Mouse (Mus musculus) induced T-regulatory cell, adult 2 months (primary cell): ENCODE results near the gene Gm20388.
A peak's percentile ranks its signal among the peaks of the same experiment; 100 is the strongest.

Source experiments
- DNase-seq: peaks from one replicate; pipeline ENCODE4 v3.0.0-alpha.2; 2012; ENCODE audit warnings: low read depth

The Gm20388 gene

DNA sequence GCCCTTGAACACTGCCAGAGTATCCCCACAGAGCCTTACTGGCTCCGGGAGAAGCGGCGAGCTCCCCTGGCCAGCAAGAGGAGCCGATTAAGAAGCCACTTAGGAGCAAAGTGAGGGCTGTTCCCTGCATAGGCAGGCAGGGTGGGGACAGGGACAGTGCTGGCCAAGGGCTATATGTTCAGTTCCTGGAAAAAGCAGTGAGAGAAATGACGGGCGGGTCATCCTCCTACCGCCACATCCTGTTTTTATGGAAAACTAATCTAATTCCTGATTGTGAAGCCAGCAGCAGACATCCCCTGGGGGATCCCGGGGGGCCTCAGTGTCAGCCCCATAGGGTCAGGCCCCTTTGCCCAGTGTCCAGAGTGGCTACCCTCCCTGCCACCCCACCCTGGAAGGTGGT lies 2620.7 kb downstream of the Gm20388 start:
- no peak for DNase-seq

- DNase-seq = no peak
Measured at GRCm38 (mm10) chr8:122537033-122537432, 2626.4 kb downstream of the Gm20388 start.

DNA sequence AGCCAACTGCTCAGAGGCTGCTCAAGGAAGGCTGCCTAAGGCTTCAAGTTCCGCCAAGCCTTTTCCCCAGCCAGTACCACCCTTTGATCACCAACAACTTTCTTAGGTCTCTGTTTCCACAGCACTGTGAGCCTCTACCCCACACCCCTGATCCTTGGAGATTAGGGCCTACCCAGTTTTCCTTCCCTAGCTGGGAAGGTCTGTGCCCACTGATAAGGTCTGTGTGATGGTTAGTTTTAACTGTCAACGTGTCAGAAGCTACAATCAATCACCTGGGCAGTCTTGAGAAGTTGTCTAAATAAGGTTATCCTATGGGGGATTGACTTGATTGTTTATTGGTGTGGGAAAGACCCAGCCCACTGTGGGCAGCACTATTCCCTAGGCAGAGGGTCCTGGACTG lies 2627.2 kb downstream of the Gm20388 start:
- no peak for DNase-seq

GRCm38 (mm10) chr8:122538310-122539076 lies 2627.9 kb downstream of the Gm20388 start:
- no peak for DNase-seq

- DNase-seq = no peak
Measured at GRCm38 (mm10) chr8:122544138-122544537, 2633.5 kb downstream of the Gm20388 start.

DNA sequence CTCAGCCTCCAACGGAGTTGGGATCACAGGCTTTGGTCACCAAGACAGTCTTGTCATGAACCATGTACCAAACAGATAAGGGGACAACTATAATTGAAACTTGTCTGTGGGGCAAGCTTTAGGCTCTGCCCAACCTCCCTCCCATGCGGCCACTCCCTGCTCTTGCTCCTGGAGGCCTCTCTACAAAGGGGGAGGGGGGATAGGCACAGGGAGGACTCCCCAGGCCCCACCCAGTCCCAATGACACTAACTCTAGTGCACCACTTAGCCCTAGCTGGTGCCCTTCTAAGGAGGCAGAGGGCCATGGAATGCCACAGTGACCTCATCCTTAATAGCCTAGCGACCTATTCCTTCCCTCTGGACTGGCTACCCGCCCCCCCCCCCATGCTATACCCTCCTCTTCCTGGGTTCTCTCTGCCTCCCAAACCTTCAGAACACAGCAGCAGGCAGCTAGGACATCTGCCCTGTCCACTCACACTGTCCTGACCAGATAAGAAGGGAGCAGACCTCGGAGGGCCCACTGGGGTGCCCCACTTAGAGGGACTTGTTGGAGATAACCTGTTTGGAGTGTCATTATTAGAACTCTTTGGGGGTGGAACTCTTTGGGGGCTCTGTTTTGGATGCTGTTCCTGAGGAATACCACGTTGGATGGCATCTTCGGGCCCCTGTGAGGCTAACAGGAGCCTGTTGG lies 2635.6 kb downstream of the Gm20388 start:
- DNase-seq = peak; percentile 13

DNA sequence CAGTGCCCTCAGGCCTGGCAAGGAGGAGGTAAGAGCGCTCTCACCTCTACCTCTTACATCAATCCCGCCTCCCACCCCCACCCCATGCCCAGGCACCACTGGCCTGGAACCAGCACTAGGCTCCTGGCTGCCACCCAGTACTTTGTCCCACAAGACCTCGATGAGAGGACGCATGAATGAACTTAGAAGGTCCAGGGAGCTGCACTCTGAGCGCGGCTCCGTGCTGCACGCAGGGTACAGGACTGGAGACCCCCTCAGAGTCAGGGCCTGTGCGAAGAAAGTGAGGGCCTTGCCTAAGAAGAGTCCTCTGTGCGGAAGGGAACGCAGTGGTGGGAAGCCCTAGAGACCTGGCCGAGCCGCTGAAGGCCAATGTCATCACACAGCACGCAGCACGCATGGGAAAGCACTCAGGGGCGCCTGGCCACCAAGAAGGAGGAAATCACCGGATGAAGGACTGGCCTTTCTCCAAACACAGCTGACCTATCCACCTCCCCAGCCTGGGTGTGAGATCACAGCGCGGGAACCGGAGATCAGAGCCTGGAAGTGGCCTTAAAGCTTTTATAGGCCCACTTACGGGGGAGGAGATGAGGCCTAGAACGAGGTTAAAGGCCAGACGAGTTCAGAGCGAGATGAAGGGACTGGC lies 2636.3 kb downstream of the Gm20388 start:
- DNase-seq = no peak

GRCm38 (mm10) chr8:122547815-122548214 lies 2637.2 kb downstream of the Gm20388 start:
- peak; percentile 91 for DNase-seq

DNA sequence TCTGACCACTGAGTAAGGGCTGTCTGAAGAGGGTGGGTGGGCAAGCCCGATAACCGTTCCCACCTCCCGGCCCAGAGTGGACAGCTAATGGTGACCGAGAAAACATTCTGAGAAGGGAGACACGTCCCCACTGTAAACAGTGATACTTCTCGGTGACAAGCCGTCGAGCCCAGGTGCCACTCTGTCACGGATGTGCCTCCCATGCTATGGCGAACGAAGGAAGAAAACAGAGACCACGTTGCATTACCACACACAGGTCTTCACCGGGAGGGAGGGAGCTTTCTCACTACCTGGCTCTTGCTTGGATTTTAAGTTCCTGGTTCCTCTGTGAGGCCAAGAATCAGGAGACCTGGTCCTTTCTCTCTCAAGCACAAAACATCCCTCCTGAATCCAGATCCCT lies 2637.7 kb downstream of the Gm20388 start:
- DNase-seq = peak; percentile 66

GRCm38 (mm10) chr8:122548891-122549439 lies 2638.3 kb downstream of the Gm20388 start:
- peak; percentile 81 for DNase-seq

DNA sequence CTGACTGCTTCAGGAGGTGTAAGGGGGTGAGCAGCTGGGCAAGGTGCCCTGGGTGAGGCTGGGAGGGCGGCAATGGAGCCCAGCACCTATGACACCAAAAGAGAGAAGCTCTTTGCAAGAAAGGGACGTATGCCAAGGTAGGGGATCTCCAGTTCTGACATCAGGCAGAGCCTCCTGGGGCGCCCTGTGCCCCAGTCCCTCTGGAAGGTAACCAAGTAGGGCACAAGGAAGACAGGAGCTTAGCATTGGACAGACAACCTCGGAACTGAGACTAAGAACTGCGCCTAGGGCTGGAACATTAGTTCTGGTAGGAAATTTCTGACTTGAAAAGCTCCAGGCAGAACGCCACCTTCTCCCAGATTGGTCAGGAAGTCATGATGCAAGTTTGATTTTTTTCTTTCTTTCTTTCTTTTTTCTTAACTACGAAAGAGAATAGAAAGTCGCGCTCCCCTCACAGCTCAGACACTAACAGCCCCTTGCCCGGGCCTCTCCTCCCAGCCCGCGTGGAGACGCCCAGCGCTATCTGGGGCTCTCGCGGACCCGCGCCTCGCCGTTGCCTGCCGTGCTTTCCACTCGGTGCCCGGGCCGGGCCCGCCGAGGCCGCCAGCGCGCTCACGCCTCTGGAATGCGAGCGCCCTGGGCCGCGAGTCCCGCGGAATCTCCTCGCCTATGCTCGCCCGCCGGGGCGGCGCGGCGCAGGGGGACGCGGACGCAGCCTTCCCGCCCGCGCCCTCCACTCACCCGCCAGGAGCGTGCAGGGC lies 2639.8 kb downstream of the Gm20388 start:
- DNase-seq = peak; percentile 79

GRCm38 (mm10) chr8:122550995-122551264 lies 2640.3 kb downstream of the Gm20388 start:
- no peak for DNase-seq

DNA sequence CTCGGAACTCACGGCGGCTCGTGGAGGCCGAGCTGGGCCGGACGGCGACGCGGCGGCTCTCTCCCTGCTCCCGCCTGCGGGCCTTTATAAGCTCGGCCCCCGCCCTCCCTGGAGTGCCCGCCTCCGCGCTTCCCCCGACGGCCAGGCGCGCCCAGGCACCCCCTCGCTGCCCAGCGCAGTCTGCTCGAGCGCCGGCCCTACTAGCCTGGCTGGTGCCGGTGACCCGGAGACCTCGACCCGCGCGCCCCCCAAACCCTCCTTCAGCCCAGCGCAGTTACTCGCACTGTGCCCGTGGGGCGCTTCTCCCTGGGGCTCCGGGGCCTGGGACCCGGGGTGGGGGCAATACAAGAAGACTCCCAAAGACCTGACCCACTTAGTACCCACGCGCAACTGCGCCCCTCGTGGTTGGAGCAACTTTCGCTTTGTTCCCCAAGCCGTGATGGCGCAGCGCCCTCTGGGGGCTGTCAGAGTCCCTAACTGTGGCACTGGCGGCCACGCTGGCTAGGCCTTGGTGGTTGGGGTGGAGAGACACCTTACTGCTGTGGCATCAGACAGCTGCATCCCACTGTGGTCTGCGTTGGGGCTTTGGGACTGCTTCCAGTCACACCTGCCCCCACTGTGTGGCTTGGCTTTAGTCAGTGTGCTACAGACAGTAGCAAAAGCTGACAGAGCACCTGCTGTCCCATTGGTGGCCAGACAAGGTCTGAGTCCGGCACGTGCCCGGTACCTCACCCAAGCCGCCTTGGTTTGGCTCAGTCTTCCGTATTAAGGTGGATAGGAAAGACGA lies 2640.8 kb downstream of the Gm20388 start, which contains the start of gene Piezo1:
Piezo1 (minus strand) TSS at position 65 of the 787 bp plus-strand sequence.
- peak; percentile 97 for DNase-seq

DNA sequence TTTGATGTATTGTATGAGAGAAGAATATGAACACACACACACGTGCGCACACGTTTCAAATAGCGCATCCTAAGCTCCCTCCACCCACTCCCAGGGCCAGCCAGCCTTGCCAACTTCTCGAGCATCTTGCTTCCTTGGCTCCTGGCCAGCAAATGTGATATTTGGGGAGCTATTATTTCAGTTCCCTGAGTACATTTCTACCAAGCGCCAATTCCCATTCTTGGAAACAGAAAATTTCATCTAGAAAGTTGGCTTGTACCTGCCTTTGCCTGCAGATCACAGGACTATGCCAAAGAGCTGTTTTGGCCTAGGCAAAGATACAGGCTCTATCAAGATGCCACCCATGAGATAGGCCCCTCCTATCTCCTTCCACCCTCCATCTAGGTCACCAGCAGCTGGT lies 2644.1 kb downstream of the Gm20388 start:
- DNase-seq = no peak

- peak; percentile 90 for DNase-seq
Measured at GRCm38 (mm10) chr8:122556030-122557009, 2645.7 kb downstream of the Gm20388 start.

DNA sequence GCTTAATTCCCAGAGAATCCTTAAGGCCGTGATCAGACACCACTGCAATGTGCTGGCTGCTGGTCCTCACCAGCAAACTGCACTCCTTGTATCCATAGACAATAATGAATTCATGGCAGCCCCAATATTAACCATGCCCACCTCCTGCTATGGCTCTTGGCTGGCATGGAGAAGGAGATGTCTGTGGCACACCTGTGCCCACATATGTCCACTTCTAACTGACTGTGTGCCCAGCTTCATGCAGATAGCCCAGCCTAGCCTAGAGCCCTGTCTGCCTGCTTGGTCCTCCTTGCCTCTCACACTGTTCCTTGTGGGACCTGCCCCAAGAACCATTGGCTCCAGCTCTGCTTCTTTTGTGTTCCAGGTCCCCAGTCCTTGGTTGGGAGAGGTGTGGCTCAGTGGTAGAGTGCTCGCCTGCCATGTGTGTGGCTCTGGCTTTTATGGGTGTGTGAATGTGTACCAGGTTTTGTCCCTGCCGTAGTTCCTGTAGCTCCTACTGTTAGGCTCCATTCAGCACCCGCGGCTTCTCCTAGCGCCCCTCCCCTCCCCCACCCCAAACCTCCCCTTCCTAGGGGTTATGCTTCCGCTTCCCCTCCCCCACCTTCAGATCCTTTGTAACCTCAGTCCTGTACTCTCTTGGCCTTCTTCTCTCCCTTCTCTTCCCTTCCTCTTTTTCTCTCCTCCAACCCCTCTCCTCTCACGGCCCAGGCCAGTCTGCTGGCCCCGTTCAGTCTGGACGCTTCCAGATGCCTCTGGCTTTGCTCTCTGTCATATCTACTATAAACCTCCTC lies 2646.8 kb downstream of the Gm20388 start:
- DNase-seq = peak; percentile 68

DNA sequence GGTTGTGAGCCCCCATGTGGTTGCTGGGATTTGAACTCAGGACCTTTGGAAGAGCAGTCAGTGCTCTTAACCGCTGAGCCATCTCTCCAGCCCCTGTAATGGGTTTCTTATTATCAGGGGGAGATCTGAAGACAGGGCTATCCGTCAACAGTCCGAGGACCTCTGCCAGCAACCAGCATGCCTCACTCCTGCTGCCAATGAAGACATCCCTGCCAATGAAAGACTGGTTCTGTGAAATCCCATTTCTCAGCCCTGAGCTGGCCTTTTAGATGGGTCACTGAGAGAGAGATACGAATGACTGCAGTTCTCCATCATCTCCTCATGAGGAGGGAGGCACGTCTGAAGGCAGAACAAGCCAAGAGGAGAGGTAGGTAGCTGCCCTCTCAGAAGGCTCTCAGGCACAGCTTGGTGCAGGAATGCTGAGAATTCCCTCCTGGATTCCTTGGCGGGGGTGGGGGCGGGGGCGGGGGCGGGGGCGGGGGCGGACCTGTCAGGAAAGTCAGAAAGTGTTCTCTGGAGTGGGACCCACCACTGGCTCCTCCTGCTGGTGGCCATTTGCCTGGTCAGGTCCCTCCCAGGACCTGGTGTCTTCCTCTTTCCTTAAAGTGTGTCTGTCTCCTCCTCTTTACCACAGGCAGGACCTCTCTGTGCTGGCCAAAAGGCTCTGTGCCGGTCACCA lies 2648.2 kb downstream of the Gm20388 start:
- DNase-seq = no peak

DNA sequence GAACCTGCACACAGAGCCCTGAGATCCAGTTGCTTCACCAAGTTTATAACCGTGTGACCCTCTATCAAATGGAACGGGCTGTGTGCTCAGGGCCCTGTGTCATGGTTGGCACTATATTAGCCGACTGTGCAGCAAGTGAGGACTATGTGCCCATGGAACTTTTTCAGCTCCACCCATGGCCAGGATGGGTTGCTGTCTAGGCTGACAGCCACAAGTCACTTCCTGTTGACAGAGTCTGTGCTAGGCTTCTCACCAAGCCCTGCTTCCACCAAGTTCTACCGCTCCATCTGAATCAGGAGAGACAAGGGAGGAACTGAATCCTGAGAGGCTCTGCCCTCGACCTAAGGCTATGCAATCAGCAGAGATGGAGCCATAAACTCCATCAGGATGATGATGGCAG lies 2650.6 kb downstream of the Gm20388 start:
- peak; percentile 84 for DNase-seq
